Mouse (Mus musculus) brown adipose tissue, adult 24 weeks (tissue): ENCODE data around the gene Eri3. TPM values are rescaled to one million over a fixed set of nuclear protein-coding genes. Genes with fewer than 3 reads are reported as not detected.

Experiments
- H3K27ac ChIP-seq: fragments of 200-500 bp; replicated peaks from 2 replicates; pipeline ENCODE4 v1.5.1; 2012; ENCODE audit warnings: low read depth, mild to moderate bottlenecking, low read length
- H3K4me1 ChIP-seq: fragments of 200-500 bp; 2 replicates; pipeline ENCODE4 v1.6.1; 2012; ENCODE audit warnings: low read length, mixed read lengths; ENCODE audit not compliant: control insufficient read depth, insufficient read depth, insufficient read length
- H3K4me3 ChIP-seq: fragments of 200-500 bp; 2 replicates; pipeline ENCODE4 v1.5.1; 2012; ENCODE audit warnings: low read depth, mild to moderate bottlenecking, low read length, moderate library complexity; ENCODE audit not compliant: insufficient read depth
- polyA plus RNA-seq: library from polyadenylated mRNA; stranded (reverse); fragments of >200 nt; gene quantifications from 2 replicates; pipeline ENCODE4 v1.2.4, GENCODE M21; 2012; ENCODE audit not compliant: missing spikeins, insufficient read depth, insufficient read length

The Eri3 gene
- polyA plus RNA-seq, 1 experiment = 36.3 TPM

DNA sequence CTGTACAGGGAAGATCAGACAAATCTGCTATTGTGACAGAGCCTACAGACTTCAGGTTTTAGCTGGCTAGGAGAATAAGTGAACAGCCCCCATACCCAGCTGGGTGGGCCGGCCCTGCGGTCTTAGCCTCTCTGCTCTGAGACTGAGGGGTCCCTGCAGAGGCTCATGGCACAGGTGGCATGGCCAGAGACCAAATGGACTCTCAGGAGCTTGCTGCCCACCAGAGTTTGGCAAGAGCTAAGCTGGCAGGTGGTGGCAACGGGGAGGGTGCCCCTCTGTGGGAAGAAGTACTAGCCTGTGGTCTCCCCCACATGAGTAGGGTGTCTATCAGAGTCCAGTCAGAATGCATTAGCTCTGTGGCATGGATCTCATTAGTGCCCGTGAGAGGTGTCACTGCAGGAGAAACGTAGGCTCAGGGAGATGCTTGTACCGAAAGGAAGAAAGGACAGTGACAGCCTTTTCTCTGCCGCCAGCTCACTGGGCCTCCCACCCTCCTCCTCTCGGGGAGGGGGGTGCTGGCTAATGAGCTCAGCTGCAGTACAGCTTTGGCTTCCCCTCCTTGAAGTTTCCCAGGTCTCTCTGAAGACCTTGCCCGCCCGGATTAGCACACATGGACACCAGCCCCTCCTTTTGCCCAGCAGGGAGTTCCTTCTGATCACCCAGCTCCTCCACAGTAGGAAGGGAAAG is 104.0 kb downstream of the Eri3 start:
- no peak overlapping the region for H3K27ac ChIP-seq

DNA sequence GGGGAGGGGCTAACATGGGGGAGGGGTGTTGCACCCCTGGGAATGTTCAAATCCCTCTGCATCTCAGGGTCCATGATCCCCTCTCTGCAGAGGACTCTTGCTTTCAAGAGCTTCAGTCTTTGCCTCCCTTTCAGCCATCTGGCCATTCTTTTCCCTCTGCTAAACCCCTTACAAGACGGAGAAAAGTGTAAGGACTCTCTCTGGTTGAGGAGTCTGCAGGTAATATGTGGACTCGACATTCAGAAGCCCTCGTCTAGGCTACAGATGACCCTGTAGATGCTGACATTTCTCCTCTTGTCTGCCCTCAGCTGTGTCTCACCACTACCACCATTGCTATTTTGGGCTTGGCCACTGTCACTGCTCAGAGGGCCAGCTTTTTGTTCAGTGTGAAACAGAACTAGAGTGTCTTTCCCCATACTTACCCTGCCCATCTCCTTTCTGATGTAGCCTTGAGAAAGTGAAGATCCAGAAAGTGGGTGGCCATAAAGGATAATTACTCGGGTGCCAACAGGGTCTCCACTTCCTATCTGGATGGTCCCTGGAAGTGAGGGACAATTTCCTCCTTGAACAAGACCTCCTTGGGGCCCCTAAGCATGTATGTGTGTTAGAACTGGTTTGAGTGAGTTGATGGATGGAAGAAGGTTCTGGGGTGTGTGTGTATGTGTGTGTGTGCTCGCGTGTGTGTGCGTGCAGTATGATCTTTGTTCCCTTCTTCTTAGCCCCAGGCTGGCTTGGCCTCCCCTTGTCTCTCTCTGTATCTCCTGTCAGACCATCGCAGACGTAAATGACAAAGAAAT is 104.7 kb downstream of the Eri3 start:
- no peaks in the 10 kb centered on the region for H3K4me1 ChIP-seq
- H3K4me3 ChIP-seq = no peak overlapping the region
- H3K27ac ChIP-seq = no peak overlapping the region

More for the DNA sequence above, 104.0 kb downstream of the Eri3 start:
- no peak overlapping the region for H3K4me3 ChIP-seq
- H3K4me1 ChIP-seq = no peaks in the 10 kb centered on the region

DNA sequence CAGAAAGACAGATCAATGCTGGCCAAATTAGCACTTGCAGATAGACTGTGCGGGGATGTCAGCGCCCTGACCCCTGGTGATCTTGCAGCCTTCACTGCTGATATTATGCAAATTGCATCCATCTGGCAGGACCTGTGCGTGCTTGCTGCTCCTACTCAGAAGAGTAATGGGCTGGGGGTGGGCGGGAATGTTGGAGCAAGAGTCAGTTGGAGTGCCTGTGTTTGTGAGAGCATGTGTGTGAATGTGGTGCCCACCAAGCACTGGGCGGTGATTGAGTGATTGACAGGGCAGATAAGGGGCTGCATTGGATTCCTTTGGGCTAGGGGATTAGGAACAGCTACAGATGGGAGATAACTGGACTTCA is 105.3 kb downstream of the Eri3 start:
- Histone ChIP-seq H3K27ac (no peak overlapping the region), H3K4me1 (no peaks in the 10 kb centered on the region)

DNA sequence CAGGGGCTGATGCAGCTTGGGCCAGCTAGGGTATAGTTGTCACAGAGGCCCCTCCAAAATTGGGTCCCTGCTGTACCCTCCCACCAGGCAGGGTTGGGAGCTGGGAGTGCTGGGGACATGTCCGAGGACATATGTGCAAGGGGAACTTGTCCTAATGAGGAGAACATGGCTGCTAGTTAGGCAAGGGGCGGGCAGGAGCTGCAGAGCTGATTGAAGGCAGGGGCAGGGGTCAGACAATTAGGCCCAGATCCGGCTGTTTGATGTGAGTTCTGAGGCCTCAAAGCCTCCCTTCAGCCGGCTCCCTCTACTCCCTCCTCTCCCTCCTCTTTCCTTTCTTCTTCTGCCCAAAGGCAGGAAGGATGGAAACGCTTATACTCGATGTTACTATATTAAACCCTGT is 106.8 kb downstream of the Eri3 start:
- H3K27ac ChIP-seq = no peak overlapping the region
- H3K4me1 ChIP-seq = no peaks in the 10 kb centered on the region
- no peak overlapping the region for H3K4me3 ChIP-seq

More for the DNA sequence above, 105.3 kb downstream of the Eri3 start:
- no peak overlapping the region for H3K4me3 ChIP-seq

DNA sequence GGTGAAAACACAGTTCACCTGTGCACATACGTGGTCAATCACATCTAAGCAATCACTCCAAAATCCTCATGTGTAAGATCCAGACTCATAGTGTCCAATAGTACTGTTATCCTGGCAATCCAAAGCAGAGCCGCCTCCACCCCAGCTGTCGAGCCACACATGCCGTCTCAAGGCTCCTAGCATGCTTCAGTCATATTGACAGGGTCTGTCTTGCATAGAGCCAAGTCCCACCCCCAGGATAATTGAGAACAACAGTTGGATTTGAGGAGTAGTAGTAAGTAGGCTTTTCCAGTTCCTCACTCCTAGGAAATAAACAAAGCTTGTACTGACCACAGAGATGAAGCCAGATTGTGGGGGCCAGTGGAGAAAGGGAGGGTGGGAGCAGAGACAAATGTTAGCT is 107.5 kb downstream of the Eri3 start:
- Histone ChIP-seq H3K4me3 (no peak overlapping the region), H3K4me1 (no peaks in the 10 kb centered on the region), H3K27ac (no peak overlapping the region)

DNA sequence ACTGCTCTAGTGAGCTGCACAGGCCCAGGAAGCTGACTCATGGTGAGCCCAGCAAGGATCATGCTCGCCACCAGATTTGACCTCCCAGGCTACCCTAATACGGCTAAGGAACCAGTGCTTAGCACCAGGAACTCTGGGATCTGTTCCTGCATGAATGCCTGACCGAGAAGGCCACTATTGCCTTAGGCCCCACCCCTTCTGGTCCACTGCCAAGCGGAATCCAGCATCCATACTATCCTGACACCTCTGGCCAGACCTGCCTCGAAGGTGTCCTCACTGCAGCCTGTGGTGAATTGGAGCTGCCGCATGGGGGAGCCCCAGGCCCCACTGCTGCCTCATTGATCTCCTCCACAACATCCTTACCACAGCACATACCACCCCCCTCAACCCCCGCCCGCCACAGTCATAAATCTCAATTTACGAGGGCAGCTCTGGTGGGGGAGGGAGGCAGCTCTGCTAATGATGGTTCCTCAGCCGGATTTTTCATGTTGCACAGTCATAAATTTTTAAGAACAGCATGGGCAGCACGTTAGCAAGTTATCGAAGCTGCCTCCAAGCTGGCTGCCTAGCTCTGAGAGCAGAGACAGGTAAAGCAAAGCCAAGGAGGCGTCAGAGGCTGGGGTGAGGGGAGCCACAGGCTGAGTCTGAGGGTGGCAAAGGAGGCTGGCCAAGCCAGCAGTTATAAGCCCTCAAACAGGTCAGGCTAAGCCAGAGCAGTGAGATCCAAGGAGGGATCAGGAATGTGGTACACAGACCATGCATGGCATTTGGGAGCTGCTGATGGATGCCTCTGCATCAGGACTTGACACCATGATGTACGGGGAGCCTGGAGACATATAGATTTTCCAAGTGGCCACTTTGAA is 108.6 kb downstream of the Eri3 start:
- Histone ChIP-seq H3K27ac (no peak overlapping the region), H3K4me3 (no peak overlapping the region), H3K4me1 (no peaks in the 10 kb centered on the region)

DNA sequence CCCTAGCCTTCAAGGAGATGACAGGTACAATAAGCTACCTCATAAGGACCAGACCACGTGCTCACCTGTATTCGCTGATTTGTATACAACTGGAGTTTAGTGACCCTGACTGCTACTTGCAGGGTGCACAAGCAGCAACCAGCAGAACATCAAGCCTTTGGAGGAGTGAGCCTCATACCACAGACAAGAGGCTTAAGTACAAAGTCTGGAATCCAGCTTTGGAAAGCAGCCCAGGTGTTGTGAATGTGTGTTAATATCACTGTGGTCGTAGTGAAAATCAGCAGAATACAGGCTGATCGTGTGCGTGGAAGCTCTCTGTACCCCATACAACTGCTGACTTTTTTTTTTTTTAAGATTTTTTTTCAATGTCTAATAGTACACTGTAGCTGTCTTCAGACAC is 109.8 kb downstream of the Eri3 start:
- no peaks in the 10 kb centered on the region for H3K4me1 ChIP-seq

DNA sequence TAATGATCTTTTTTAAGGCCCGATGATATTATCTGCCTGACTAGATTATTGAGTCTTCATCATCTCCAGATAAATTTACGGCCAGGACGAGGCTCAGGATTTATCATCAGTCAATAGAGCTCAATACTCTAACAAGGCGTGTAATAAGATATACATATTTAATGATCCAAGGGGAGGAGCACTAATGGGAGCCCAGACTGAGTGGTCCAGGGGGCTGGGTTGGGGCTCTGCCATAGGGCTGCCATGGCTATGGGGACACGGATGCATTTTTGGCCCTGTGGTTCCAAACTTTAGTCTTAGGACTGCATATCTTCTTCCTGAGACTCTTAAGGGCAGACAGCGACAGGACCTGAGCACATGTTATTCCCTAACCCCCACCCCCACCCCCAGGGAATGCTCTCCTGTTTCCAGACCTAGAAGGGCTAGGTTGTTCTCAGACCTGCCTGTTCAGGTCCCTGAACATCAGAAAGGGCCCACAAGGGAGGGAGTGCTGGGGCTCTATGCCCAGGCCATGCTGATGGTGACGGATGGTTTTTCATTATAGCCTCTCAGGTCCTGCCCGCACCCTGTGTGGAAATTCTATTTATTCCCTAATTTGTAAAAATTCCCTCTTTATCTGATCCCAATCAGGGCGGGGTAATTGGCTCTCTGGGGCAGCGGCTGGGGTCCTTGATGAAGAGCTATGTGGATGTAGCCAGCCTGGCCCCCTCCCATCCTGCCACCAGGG is 114.4 kb downstream of the Eri3 start:
- Histone ChIP-seq H3K4me1 (no peaks in the 10 kb centered on the region), H3K27ac (no peak overlapping the region), H3K4me3 (no peak overlapping the region)

More for the DNA sequence above, 109.8 kb downstream of the Eri3 start:
- H3K27ac ChIP-seq = no peak overlapping the region
- no peak overlapping the region for H3K4me3 ChIP-seq

DNA sequence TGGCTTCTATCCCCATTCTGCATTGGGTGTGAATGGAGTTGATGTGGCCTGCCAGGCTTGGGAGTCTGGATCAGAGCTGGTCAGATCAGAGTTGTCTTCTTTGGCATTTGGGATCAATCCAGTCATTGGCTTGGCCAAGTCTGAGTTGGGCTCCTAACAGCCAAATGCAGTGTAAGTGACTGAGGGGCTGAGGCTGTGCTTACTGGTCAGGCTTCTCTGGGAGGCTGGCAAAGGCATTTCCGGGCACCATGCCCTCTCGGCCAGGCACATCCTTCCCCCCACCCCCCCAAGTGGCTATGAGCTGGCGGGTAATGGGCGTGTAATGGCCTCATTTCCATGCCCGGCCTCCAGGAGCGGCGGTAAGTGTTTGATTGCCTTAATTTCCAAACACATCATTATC is 115.4 kb downstream of the Eri3 start:
- no peak overlapping the region for H3K27ac ChIP-seq
- no peaks in the 10 kb centered on the region for H3K4me1 ChIP-seq
- H3K4me3 ChIP-seq = no peak overlapping the region

DNA sequence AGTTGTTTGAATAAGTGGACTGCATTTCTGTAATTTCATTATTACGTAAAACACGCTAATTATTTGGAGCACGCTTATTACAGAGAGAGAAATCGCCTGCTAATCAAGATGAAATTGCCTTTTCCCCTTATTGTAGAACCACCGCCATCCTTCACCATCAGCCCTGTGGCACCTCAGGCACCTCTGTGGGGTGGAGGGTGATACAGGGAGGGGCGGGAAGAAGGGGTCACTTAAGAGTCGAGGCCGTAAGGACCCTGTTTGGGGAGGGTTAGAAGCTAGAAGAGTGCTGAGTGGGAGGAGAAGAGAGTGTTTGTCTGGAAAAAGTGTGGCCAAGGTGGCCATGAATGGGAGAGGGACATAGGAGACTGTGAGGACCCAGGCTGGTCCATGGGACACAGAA is 115.9 kb downstream of the Eri3 start:
- H3K4me1 ChIP-seq = no peaks in the 10 kb centered on the region
- H3K4me3 ChIP-seq = no peak overlapping the region
- no peak overlapping the region for H3K27ac ChIP-seq

DNA sequence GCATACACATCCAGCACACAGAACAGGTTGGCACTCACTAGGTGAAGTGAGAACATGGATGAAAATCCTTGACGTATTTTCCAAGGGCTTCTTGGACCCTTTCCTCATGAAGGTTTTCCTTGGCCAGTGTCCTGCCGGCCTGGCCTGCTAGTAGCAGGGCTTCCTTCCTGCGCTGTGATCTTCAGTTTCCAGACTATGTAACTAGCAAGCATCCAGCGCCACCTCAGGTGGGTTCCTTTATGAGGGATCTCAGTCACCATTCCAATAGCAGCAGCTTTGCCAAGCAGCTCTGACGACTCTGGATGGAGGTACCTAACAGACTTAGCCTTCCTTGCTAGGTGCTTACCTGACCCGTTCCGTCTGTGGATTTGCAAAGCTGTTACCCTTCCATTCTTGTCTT is 119.7 kb downstream of the Eri3 start:
- Histone ChIP-seq H3K4me1 (no peaks in the 10 kb centered on the region), H3K27ac (no peak overlapping the region), H3K4me3 (no peak overlapping the region)

DNA sequence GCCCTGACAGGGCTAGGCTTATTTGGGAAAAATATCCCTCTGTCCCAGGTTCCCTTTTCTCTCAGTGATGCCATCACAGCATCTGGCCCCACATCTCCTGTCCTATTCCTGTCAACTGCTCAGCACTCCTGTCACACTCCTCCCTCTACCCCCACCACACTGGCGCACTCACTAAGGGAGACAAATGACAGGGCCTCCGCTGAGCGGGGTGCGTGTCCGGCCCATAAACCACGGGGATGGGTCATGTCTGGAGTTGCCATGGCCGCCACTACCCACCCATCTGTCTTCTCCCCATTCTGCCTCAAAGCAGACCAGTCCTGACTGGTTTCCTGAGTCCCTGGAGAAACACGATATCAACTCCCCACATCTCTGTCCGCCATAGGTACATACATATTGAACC is 121.9 kb downstream of the Eri3 start:
- H3K4me1 ChIP-seq = no peaks in the 10 kb centered on the region
- H3K27ac ChIP-seq = no peak overlapping the region

DNA sequence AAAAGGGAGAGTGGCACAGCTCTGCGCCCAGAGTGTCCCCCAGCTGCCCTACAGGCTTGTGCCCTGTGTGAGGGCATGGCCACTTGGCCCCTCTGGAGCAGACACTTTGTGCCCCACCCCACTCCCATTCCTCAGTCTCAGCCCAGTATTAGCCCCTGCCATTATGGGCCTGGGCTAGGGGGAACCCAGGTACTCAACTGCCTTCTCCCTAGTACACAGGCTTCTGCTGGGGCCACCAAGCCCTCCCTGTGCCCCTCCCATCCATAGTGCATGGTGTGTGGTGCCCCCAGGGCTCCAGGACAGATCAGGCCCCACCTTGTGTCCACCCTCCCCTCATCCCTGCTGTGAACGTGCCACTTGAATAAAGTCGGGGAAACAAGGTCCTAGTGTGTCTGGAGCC is 123.7 kb downstream of the Eri3 start:
- H3K4me3 ChIP-seq = no peak overlapping the region
- no peaks in the 10 kb centered on the region for H3K4me1 ChIP-seq

More for the DNA sequence above, 121.9 kb downstream of the Eri3 start:
- H3K4me3 ChIP-seq = no peak overlapping the region

DNA sequence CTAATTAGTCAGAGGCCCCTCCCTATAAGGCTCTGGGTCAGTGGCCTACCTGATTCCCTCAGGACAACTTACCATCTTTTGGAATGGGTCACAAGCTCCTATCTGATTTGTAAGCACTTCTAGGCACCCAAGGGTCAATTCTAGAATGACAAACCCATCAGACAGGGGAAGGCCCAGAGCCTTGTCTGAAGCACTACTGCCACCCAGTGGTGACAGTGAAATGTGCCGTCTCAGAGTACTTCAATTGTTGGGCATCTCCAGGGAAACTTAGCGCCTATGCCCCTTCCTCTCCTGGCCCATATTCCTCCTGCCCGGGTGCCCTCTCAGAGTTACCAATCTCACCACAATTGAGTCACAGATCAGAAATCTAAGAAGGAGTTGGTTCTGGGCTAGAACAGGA is 126.7 kb downstream of the Eri3 start:
- no peak overlapping the region for H3K27ac ChIP-seq
- H3K4me1 ChIP-seq = no peaks in the 10 kb centered on the region

More for the DNA sequence above, 123.7 kb downstream of the Eri3 start:
- H3K27ac ChIP-seq = no peak overlapping the region

DNA sequence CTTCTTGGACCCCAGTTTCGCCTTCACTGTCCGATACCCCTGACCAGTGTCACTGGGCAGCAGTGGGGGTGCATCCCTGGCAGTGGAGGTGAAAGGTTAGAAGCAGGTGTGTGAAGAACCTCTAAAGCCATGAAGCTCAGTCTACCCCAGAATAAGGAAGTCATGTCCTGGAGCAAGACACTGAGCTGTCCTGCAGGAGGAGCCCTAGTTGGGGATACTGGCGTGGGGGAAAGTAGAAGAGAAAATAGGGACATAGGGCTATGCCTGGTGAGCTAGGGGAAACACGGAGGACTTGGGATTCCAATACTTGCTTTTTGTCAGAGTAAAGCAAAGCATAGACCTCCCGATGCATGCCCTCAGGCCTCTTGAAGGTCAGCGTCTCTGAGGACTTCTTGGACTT is 130.8 kb downstream of the Eri3 start:
- Histone ChIP-seq H3K27ac (no peak overlapping the region), H3K4me3 (peak overlapping the region; percentile 80; the same call in 1 of the 2 replicates), H3K4me1 (no peaks in the 10 kb centered on the region)

More for the DNA sequence above, 126.7 kb downstream of the Eri3 start:
- no peak overlapping the region for H3K4me3 ChIP-seq
